Mouse (Mus musculus): ENCODE results near the gene Adcy4.

Adcy4 gene

GRCm38 (mm10) chr14:55747051-55747847, 36.6 kb downstream of the Adcy4 start:
- DNase-seq: no peak

GRCm38 (mm10) chr14:55745861-55746237, 38.0 kb downstream of the Adcy4 start:
- no peak for DNase-seq

GRCm38 (mm10) chr14:55745180-55745860, 38.6 kb downstream of the Adcy4 start, which contains the start of the genes Dhrs1 and Nop9:
TSS of gene Dhrs1 (minus strand) at chr14:55745690.
TSS of gene Nop9 (plus strand) at chr14:55745693.
- peak; percentile 77 for DNase-seq

GRCm38 (mm10) chr14:55743711-55744110, 40.2 kb downstream of the Adcy4 start:
- peak; percentile 68 for DNase-seq

GRCm38 (mm10) chr14:55737086-55737687, 46.7 kb downstream of the Adcy4 start:
- no peak for DNase-seq

GRCm38 (mm10) chr14:55735758-55736157, 48.1 kb downstream of the Adcy4 start:
- no peak for DNase-seq

GRCm38 (mm10) chr14:55735334-55735733, 48.6 kb downstream of the Adcy4 start:
- DNase-seq: no peak

GRCm38 (mm10) chr14:55734869-55735268, 49.0 kb downstream of the Adcy4 start:
- DNase-seq: no peak

- no peak for DNase-seq
Measured at GRCm38 (mm10) chr14:55733889-55734288, 50.0 kb downstream of the Adcy4 start.

GRCm38 (mm10) chr14:55730531-55731032, 53.3 kb downstream of the Adcy4 start:
- DNase-seq: no peak

GRCm38 (mm10) chr14:55730116-55730515, 53.8 kb downstream of the Adcy4 start:
- DNase-seq: no peak

GRCm38 (mm10) chr14:55727889-55728685, 55.8 kb downstream of the Adcy4 start:
- no peak for DNase-seq

GRCm38 (mm10) chr14:55726261-55726660, 57.6 kb downstream of the Adcy4 start:
- DNase-seq: no peak

GRCm38 (mm10) chr14:55724411-55724871, 59.5 kb downstream of the Adcy4 start:
- DNase-seq: no peak

- no peak for DNase-seq
Measured at GRCm38 (mm10) chr14:55723433-55723832, 60.5 kb downstream of the Adcy4 start.

- DNase-seq: no peak
Measured at GRCm38 (mm10) chr14:55722438-55722945, 61.4 kb downstream of the Adcy4 start.

- DNase-seq: peak; percentile 92
Measured at GRCm38 (mm10) chr14:55721700-55722437, 62.0 kb downstream of the Adcy4 start, which contains the start of gene Rabggta. TSS of gene Rabggta (minus strand) at chr14:55722263.

- no peak for DNase-seq
Measured at GRCm38 (mm10) chr14:55721076-55721475, 62.8 kb downstream of the Adcy4 start.

- DNase-seq: no peak
Measured at GRCm38 (mm10) chr14:55720666-55721065, 63.2 kb downstream of the Adcy4 start.

GRCm38 (mm10) chr14:55719737-55720136, 64.2 kb downstream of the Adcy4 start:
- DNase-seq: no peak
